Mouse (Mus musculus): Measurements from ENCODE around the gene Agps.
"Not testable (repeated sequence)": the region's sequence is repeated elsewhere in the genome, so short reads cannot be mapped to it uniquely, and the experiment has no call there.

- not testable (repeated sequence) for TF ChIP-seq CTCF (IDR thresholded peaks at IDR 0.05; ENCODE audit: low read depth, low read length); GATA1 (IDR thresholded peaks at IDR 0.05; ENCODE audit: borderline replicate concordance, low read length); TAL1 (conservative IDR thresholded peaks at IDR 0.05; ENCODE audit: low read depth, low read length); POLR2AphosphoS5 (IDR thresholded peaks at IDR 0.05; ENCODE audit: insufficient replicate concordance, low read depth, low read length); GATA2 (IDR thresholded peaks at IDR 0.05; ENCODE audit: borderline replicate concordance, low read depth, low read length)
Measured at GRCm38 (mm10) chr2:75976070-75976469, 144.1 kb downstream of the Agps start.
